Comparison of ENCODE assay signal across 10 mouse cellular contexts in genomic region chr17:85949919-85950505, GRCm38 (mm10).
A peak's percentile ranks its signal among the peaks of the same experiment; 100 is the strongest.
DNase-seq lines count a peak whose midpoint lies in the region; ATAC-seq and TF ChIP-seq lines count a peak whose summit lies in the region.
"Had no signal": no experiment of that assay in that cellular context is flagged by ENCODE, and none has a peak within 500 bp of the region (broad histone marks: within the 10 kb centered on the region; RNA-seq: fewer than 3 reads in every experiment).

No protein-coding gene starts in this region.

- no peaks in the 10 kb centered on the region for H3K27me3 ChIP-seq in lung, embryonic 14.5 days (ENCODE audit: insufficient read depth, low read length)
- peaks cover 1% of the 10 kb centered on the region; the same call in 1 of the 2 replicates for H3K27me3 ChIP-seq in embryonic facial prominence, embryonic 12.5 days
- peaks cover 30% of the 10 kb centered on the region for H3K27me3 ChIP-seq in hindbrain, embryonic 13.5 days
- H3K27me3 ChIP-seq in midbrain, embryonic 16.5 days (ENCODE audit: control insufficient read depth, insufficient read depth, low read depth, low read length), result no peaks in the 10 kb centered on the region
- no peaks in the 10 kb centered on the region; the same call in 1 of the 2 replicates for H3K27me3 ChIP-seq in liver, embryonic 11.5 days (replicated peaks; ENCODE audit: control insufficient read depth, insufficient read depth, low read length)

- TF ChIP-seq CTCF in lung, embryonic 14.5 days (IDR thresholded peaks at IDR 0.05; ENCODE audit: low read depth), result no peak

- H3K4me1 ChIP-seq in lung, embryonic 14.5 days (ENCODE audit: insufficient read depth), result no peaks in the 10 kb centered on the region
- peaks cover 19% of the 10 kb centered on the region for H3K4me1 ChIP-seq in embryonic facial prominence, embryonic 12.5 days
- peaks cover 13% of the 10 kb centered on the region for H3K4me1 ChIP-seq in hindbrain, embryonic 13.5 days (replicated peaks)
- H3K4me1 ChIP-seq in midbrain, embryonic 16.5 days (ENCODE audit: control insufficient read depth, insufficient read depth, low read length), result peaks cover 9% of the 10 kb centered on the region
- H3K4me1 ChIP-seq in liver, embryonic 11.5 days (replicated peaks; ENCODE audit: control insufficient read depth, insufficient read depth, low read length), result no peaks in the 10 kb centered on the region

- H3K9me3 ChIP-seq in lung, embryonic 14.5 days (ENCODE audit: low read depth, low read length), result no peaks in the 10 kb centered on the region
- no peaks in the 10 kb centered on the region for H3K9me3 ChIP-seq in embryonic facial prominence, embryonic 12.5 days
- no peaks in the 10 kb centered on the region for H3K9me3 ChIP-seq in hindbrain, embryonic 13.5 days
- no peaks in the 10 kb centered on the region for H3K9me3 ChIP-seq in midbrain, embryonic 16.5 days (replicated peaks; ENCODE audit: control insufficient read depth, low read length, poor library complexity, severe bottlenecking)
- H3K9me3 ChIP-seq in liver, embryonic 11.5 days (ENCODE audit: control insufficient read depth, low read length), result no peaks in the 10 kb centered on the region

- H3K36me3 ChIP-seq in lung, embryonic 14.5 days (ENCODE audit: insufficient read depth), result no peaks in the 10 kb centered on the region
- no peaks in the 10 kb centered on the region for H3K36me3 ChIP-seq in embryonic facial prominence, embryonic 12.5 days
- no peaks in the 10 kb centered on the region for H3K36me3 ChIP-seq in hindbrain, embryonic 13.5 days
- no peaks in the 10 kb centered on the region for H3K36me3 ChIP-seq in midbrain, embryonic 16.5 days (ENCODE audit: control insufficient read depth, insufficient read depth, low read length)
- no peaks in the 10 kb centered on the region for H3K36me3 ChIP-seq in liver, embryonic 11.5 days (ENCODE audit: control insufficient read depth, insufficient read depth, low read length)

- DNase-seq in lung, embryonic 14.5 days, result peak; percentile 46
- DNase-seq in lung, postnatal 36 days, result no peak
- no peak for DNase-seq in cerebellum, adult 8-10 months
- DNase-seq in spleen, postnatal 36 days (ENCODE audit: low spot score in 2 of 2), result no peak
- DNase-seq in liver, embryonic 11.5 days (ENCODE audit: low spot score), result no peak
- DNase-seq: cerebellum, adult 18-20 months had no signal

- ATAC-seq in lung, embryonic 14.5 days (ENCODE audit: insufficient read depth), result peak; percentile 77; the same call in 1 of the 2 replicates
- ATAC-seq in embryonic facial prominence, embryonic 12.5 days (ENCODE audit: insufficient number of reproducible peaks, insufficient read depth, low FRiP score, low TSS enrichment), result 0 out of 2 replicates have a peak, but pooled peaks have one; percentile 49
- ATAC-seq in hindbrain, embryonic 13.5 days (ENCODE audit: low FRiP score), result peak; percentile 87
- ATAC-seq in midbrain, embryonic 16.5 days, result peak; percentile 58; the same call in 1 of the 2 replicates
- ATAC-seq in liver, embryonic 11.5 days (replicated peaks; ENCODE audit: low FRiP score), result no peak

- H3K9ac ChIP-seq in lung, embryonic 14.5 days, result no peak overlapping the region
- no peak overlapping the region for H3K9ac ChIP-seq in embryonic facial prominence, embryonic 12.5 days
- H3K9ac ChIP-seq in hindbrain, embryonic 13.5 days, result no peak overlapping the region
- H3K9ac ChIP-seq in midbrain, embryonic 16.5 days (ENCODE audit: low read depth, low read length), result no peak overlapping the region
- no peak overlapping the region for H3K9ac ChIP-seq in liver, embryonic 11.5 days (ENCODE audit: low read depth, low read length)
- H3K9ac ChIP-seq: liver, embryonic 14.5 days had no signal

- 40% methylated on average over 14 of the region's 14 CpGs for WGBS in lung, embryonic 14.5 days
- 44% methylated on average over 14 of the region's 14 CpGs for WGBS in embryonic facial prominence, embryonic 12.5 days
- 15% methylated on average over 14 of the region's 14 CpGs for WGBS in hindbrain, embryonic 13.5 days
- WGBS in midbrain, embryonic 16.5 days, result 22% methylated on average over 14 of the region's 14 CpGs
- 69% methylated on average over 14 of the region's 14 CpGs for WGBS in liver, embryonic 11.5 days

- H3K4me3 ChIP-seq in lung, embryonic 14.5 days (ENCODE audit: low read depth, low read length), result no peak overlapping the region
- H3K4me3 ChIP-seq in embryonic facial prominence, embryonic 12.5 days, result no peak overlapping the region
- H3K4me3 ChIP-seq in hindbrain, embryonic 13.5 days, result no peak overlapping the region
- no peak overlapping the region for H3K4me3 ChIP-seq in midbrain, embryonic 16.5 days (ENCODE audit: low read depth, low read length)
- H3K4me3 ChIP-seq in liver, embryonic 11.5 days (ENCODE audit: low read depth, low read length), result no peak overlapping the region

- H3K4me2 ChIP-seq in lung, embryonic 14.5 days, result no peak overlapping the region
- H3K4me2 ChIP-seq in embryonic facial prominence, embryonic 12.5 days (replicated peaks), result no peak overlapping the region
- peak overlapping the region; percentile 21; the same call in 1 of the 2 replicates for H3K4me2 ChIP-seq in hindbrain, embryonic 13.5 days
- H3K4me2 ChIP-seq in midbrain, embryonic 16.5 days (ENCODE audit: low read length), result no peak overlapping the region
- H3K4me2 ChIP-seq in liver, embryonic 11.5 days, result no peak overlapping the region

- no peak overlapping the region for H3K27ac ChIP-seq in lung, embryonic 14.5 days (ENCODE audit: low read depth)
- H3K27ac ChIP-seq in embryonic facial prominence, embryonic 12.5 days, result peak overlapping the region; percentile 31; the same call in 1 of the 2 replicates
- no peak overlapping the region for H3K27ac ChIP-seq in hindbrain, embryonic 13.5 days
- H3K27ac ChIP-seq in midbrain, embryonic 16.5 days (ENCODE audit: low read length), result no peak overlapping the region
- no peak overlapping the region for H3K27ac ChIP-seq in liver, embryonic 11.5 days (ENCODE audit: low read depth, low read length)
- H3K27ac ChIP-seq: liver, embryonic 14.5 days had no signal
